Mouse (Mus musculus) lung, embryonic 15.5 days (tissue): ENCODE measurements around the gene Haus5. TPM values are rescaled to one million over a fixed set of nuclear protein-coding genes. Genes with fewer than 3 reads are reported as not detected.

Source experiments
- ATAC-seq: fragments of 200-750 bp; cut with Nextera tagmentation; 2 replicates; pipeline ENCODE4 v1.8.0; 2017; ENCODE audit warnings: moderate number of reproducible peaks, borderline replicate concordance; ENCODE audit not compliant: low FRiP score, low TSS enrichment; ENCODE audit errors: extremely low read depth
- H3K27ac ChIP-seq: fragments of 300-500 bp; sonication (generic); 2 replicates; pipeline ENCODE4 v1.5.1; 2015; ENCODE audit warnings: moderate library complexity, mild to moderate bottlenecking, inconsistent platforms
- H3K27me3 ChIP-seq: fragments of 300-500 bp; sonication (generic); 2 replicates; pipeline ENCODE4 v1.6.1; 2015; ENCODE audit warnings: inconsistent platforms
- H3K36me3 ChIP-seq: fragments of 300-500 bp; sonication (generic); 2 replicates; pipeline ENCODE4 v1.6.1; 2015; ENCODE audit warnings: inconsistent platforms
- H3K4me1 ChIP-seq: fragments of 300-500 bp; sonication (generic); 2 replicates; pipeline ENCODE4 v1.6.1; 2015; ENCODE audit warnings: inconsistent platforms
- H3K4me2 ChIP-seq: fragments of 300-500 bp; sonication (generic); 2 replicates; pipeline ENCODE4 v1.6.1; 2015; ENCODE audit warnings: inconsistent platforms, mild to moderate bottlenecking, moderate library complexity
- H3K4me3 ChIP-seq: fragments of 300-500 bp; sonication (generic); 2 replicates; pipeline ENCODE4 v1.5.1; 2015; ENCODE audit warnings: mild to moderate bottlenecking, inconsistent platforms
- H3K9ac ChIP-seq: fragments of 300-500 bp; sonication (generic); 2 replicates; pipeline ENCODE4 v1.6.1; 2015; ENCODE audit warnings: inconsistent platforms
- H3K9me3 ChIP-seq: fragments of 300-500 bp; sonication (generic); 2 replicates; pipeline ENCODE4 v1.6.1; 2016; ENCODE audit warnings: inconsistent platforms
- WGBS: fragments of 180-500 bp; shearing (Covaris S2); methylation state at CpG from one replicate; pipeline ENCODE4 v1.1.7; 2015; 5-methylcytosine and 5-hydroxymethylcytosine counted together
- polyA plus RNA-seq: library from polyadenylated mRNA; unstranded; fragments of >200 nt; fragmentation: Nextera tagmentation; extraction: Ambion mirVana; gene quantifications from 2 replicates; pipeline ENCODE4 v1.2.1, GENCODE M21; 2015

The Haus5 gene
- polyA plus RNA-seq, 1 experiment from 2014 or later, result 62.6 TPM

GRCm38 (mm10) chr7:30619202-30619601, 45.6 kb downstream of the Haus5 start:
- 86% methylated on average over 3 of the region's 3 CpGs for WGBS
- ATAC-seq, result no peak
- Histone ChIP-seq H3K4me1 (no peaks in the 10 kb centered on the region), H3K4me3 (no peak overlapping the region), H3K27ac (no peak overlapping the region), H3K27me3 (no peaks in the 10 kb centered on the region), H3K36me3 (peaks cover 72% of the 10 kb centered on the region), H3K4me2 (no peak overlapping the region), H3K9ac (no peak overlapping the region), H3K9me3 (no peaks in the 10 kb centered on the region)

DNA sequence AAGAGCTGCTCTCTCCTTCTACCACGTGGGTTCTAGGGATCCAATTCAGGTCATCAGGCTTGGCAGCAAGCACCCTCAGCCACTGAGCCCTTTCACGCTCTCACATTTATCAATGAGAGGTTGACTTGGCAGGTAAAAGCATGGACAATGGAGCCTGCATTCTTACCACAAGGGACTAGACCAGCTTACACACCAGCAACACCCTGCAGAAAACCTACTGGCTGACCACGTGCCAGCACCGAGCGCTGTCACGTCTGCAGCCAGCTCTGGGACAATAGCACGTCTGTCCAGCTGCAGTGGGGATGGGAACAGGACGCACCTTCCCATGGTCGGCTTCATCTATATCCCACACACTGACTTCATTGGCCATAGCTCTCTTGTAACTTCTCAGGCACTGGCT, 46.1 kb downstream of the Haus5 start:
- no peaks in the 10 kb centered on the region for H3K4me1 ChIP-seq
- H3K4me2 ChIP-seq, result no peak overlapping the region
- H3K9ac ChIP-seq, result no peak overlapping the region
- H3K27ac ChIP-seq, result no peak overlapping the region
- H3K9me3 ChIP-seq, result no peaks in the 10 kb centered on the region
- H3K27me3 ChIP-seq, result no peaks in the 10 kb centered on the region
- no peak overlapping the region for H3K4me3 ChIP-seq
- peaks cover 67% of the 10 kb centered on the region for H3K36me3 ChIP-seq
- ATAC-seq, result no peak
- 92% methylated on average over 9 of the region's 9 CpGs for WGBS

DNA sequence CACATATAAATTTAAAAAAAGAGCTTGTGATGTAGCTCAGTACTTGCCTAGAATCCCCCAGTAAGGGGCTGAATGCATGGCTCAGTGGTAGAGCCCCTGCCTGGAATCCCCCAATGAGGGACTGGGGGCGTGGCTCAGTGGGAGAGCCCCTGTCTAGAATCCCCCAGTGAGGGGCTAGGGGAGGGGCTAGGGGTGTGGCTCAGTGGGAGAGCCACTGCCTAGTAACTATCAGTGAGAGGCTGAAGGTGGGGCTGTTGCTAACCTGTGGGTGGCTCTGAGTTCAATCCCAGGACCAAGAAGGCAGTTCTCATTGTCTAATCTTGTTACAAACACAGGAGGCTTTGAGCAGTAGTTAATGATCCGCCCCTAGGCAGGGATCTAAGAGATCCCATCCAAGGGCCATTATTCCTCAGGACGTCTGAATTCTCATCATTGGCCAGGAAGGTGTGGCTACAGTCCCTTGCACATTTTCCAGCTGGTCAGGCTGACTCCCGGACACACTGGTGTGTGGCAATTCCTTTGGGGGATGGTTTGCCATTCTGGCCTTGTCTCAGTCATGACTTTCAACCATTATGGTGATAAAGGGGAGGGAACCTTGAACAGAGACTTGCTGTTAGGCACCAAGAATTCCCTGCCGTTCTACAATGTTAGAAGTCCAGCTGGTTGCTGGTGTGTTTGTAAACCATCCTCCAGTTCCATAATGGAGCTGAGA, 49.6 kb downstream of the Haus5 start:
- H3K4me2 ChIP-seq, result no peak overlapping the region
- no peak for ATAC-seq
- no peaks in the 10 kb centered on the region for H3K4me1 ChIP-seq
- H3K36me3 ChIP-seq, result peaks cover 40% of the 10 kb centered on the region
- no peaks in the 10 kb centered on the region for H3K27me3 ChIP-seq
- H3K9ac ChIP-seq, result no peak overlapping the region
- no peaks in the 10 kb centered on the region for H3K9me3 ChIP-seq
- WGBS, result 52% methylated on average over 5 of the region's 5 CpGs
- no peak overlapping the region for H3K4me3 ChIP-seq
- H3K27ac ChIP-seq, result no peak overlapping the region

DNA sequence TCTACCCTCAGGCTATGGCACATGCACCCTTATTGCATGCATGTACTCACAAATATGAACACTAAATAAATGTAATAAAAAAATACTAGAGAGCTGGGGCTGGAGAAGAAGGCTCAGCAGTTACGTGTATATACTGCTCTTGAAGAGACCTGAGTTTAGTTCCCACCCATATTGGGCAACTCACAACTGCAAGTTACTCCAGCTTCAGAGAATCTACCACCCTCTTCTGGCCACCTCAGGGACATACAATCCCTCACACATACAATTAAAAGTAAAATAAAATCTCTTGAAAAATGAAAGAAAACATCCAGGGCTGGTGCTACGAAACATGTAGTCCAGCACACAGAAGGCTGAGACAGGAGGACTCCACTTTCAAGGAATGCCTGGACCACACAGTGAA, 50.3 kb downstream of the Haus5 start:
- H3K9ac ChIP-seq, result no peak overlapping the region
- 73% methylated on average over 2 of the region's 2 CpGs for WGBS
- no peaks in the 10 kb centered on the region for H3K27me3 ChIP-seq
- H3K4me1 ChIP-seq, result no peaks in the 10 kb centered on the region
- no peaks in the 10 kb centered on the region for H3K9me3 ChIP-seq
- H3K36me3 ChIP-seq, result peaks cover 36% of the 10 kb centered on the region
- no peak overlapping the region for H3K27ac ChIP-seq
- no peak overlapping the region for H3K4me2 ChIP-seq
- no peak for ATAC-seq
- H3K4me3 ChIP-seq, result no peak overlapping the region

DNA sequence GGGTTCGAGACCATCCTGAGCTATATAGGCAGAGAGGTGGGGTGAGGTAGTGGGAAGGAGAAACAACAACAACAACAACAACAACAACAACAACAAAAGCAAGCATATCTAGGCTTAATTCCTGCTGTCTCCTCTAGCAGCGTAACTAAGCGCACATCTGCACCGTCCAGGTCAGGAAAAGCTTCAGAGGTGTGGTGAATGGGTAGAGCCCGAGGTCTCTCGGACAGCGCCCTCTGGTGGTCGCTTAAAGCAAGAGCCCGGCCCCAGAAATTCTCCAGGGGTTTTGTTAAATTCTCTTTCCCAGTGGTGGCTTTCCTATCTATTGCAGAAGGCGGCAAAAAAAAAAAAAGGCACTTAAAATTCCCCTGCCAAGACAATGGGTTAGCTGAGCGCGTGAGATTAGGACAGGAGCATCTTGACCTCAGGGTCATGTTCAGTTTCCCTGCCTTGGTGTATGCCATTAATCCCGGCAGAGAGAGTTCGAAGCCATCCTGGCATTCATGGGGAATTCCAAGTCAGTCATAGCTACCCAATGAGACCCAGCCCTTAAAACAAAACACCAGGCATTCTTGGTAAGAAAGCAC, 51.2 kb downstream of the Haus5 start:
- Histone ChIP-seq H3K27ac (no peak overlapping the region), H3K9me3 (no peaks in the 10 kb centered on the region), H3K36me3 (peaks cover 28% of the 10 kb centered on the region), H3K4me3 (no peak overlapping the region), H3K4me1 (peaks cover under 1% of the 10 kb centered on the region), H3K9ac (no peak overlapping the region), H3K4me2 (no peak overlapping the region), H3K27me3 (no peaks in the 10 kb centered on the region)
- WGBS, result 22% methylated on average over 14 of the region's 14 CpGs
- ATAC-seq, result 0 out of 2 replicates have a peak, but pooled peaks have one; percentile 35

GRCm38 (mm10) chr7:30612654-30613402, 52.0 kb downstream of the Haus5 start, which contains the start of gene Upk1a:
Gene Upk1a (minus strand): TSS chr7:30612847.
- 60% methylated on average over 8 of the region's 8 CpGs for WGBS
- Histone ChIP-seq H3K9me3 (no peaks in the 10 kb centered on the region), H3K4me3 (no peak within 1 kb of the TSS), H3K9ac (no peak within 1 kb of the TSS), H3K27me3 (no peaks in the 10 kb centered on the region), H3K27ac (no peak within 1 kb of the TSS), H3K4me2 (no peak within 1 kb of the TSS), H3K4me1 (peaks cover 8% of the 10 kb centered on the region), H3K36me3 (peaks cover 20% of the 10 kb centered on the region)
- no peak for ATAC-seq

- peaks cover 8% of the 10 kb centered on the region for H3K4me1 ChIP-seq
- ATAC-seq, result no peak
- no peak overlapping the region for H3K4me2 ChIP-seq
- H3K4me3 ChIP-seq, result no peak overlapping the region
- no peaks in the 10 kb centered on the region for H3K27me3 ChIP-seq
- no peak overlapping the region for H3K9ac ChIP-seq
- no peak overlapping the region for H3K27ac ChIP-seq
- 41% methylated on average over 7 of the region's 7 CpGs for WGBS
- H3K36me3 ChIP-seq, result no peaks in the 10 kb centered on the region
- H3K9me3 ChIP-seq, result no peaks in the 10 kb centered on the region
Observed at GRCm38 (mm10) chr7:30610043-30610442, 54.8 kb downstream of the Haus5 start.

DNA sequence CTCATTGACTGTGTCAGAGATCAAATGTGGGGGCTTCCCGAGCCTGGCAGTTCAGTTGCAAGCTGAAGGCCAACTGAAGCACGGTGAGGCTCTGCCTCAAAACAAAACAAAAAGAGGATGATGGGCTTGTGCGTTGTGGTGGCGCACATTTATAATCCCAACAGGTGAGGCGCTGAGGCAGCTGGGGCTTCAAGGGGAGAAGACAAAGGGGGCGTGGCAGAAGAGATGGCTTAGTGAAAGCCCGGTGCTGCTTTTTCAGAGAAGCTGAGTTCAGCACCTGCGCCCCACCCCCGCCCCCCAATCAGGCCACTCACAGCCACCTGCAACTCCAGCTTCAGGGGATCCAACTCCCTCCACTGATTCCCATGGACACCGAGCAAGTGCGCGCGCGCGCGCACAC, 56.3 kb downstream of the Haus5 start:
- no peak overlapping the region for H3K4me3 ChIP-seq
- WGBS, result 46% methylated on average over 16 of the region's 16 CpGs
- no peaks in the 10 kb centered on the region for H3K27me3 ChIP-seq
- H3K9me3 ChIP-seq, result no peaks in the 10 kb centered on the region
- no peak overlapping the region for H3K27ac ChIP-seq
- H3K36me3 ChIP-seq, result no peaks in the 10 kb centered on the region
- H3K9ac ChIP-seq, result no peak overlapping the region
- H3K4me1 ChIP-seq, result peaks cover 9% of the 10 kb centered on the region
- ATAC-seq, result no peak
- H3K4me2 ChIP-seq, result no peak overlapping the region

DNA sequence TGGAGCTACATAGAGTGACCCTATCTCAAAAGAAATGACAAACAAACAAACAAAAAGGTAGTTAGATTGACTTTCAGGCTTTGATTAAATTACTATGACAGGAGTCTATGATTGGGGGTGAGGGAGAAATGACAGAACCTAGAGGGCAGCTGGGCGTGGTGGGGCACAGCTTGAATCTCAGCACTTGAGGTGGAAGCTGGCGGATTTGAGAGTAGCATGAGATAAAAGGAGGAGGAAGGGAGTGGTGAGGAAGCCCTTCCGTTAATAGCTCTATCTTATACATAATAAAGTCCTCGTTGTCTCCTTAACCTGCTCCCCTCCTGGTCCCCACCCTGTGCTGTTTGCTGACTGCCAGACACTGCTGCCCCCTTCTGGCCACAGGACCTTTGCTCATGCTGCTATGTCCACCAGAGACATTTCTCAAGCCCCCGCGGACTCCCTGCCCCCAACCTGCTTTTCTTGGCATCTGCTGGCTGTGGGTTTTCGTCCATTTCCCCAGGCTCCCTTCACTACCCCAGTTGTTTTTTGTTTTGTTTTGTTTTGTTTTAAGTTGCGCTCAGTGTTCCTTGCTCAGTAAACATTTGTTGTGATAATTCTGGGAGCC, 57.0 kb downstream of the Haus5 start:
- WGBS, result 19% methylated on average over 8 of the region's 8 CpGs
- no peak overlapping the region for H3K4me2 ChIP-seq
- no peak overlapping the region for H3K27ac ChIP-seq
- peak; percentile 55; the same call in 1 of the 2 replicates for ATAC-seq
- no peaks in the 10 kb centered on the region for H3K9me3 ChIP-seq
- peaks cover 15% of the 10 kb centered on the region for H3K4me1 ChIP-seq
- no peak overlapping the region for H3K4me3 ChIP-seq
- no peaks in the 10 kb centered on the region for H3K36me3 ChIP-seq
- H3K27me3 ChIP-seq, result no peaks in the 10 kb centered on the region
- H3K9ac ChIP-seq, result no peak overlapping the region

DNA sequence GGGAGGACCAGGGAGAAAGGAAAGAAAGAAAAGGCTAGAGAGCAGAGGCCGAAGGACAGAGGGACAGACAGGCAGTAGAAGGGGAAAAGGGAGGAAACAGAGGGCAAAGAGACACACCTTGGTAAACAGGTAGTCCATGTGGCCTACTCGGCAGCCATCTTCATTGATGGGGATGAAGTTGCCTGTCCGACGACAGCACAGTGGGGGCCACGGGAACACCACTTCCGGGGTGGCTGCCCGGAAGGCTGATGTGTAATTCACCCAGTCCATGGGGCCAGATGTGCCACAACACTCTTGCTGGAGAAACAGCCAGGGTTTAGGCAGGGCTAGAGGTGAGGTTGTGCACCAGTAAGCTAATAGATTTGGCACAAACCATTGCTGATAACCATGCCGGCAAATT, 59.9 kb downstream of the Haus5 start:
- Histone ChIP-seq H3K4me2 (no peak overlapping the region), H3K4me1 (peaks cover 15% of the 10 kb centered on the region), H3K36me3 (no peaks in the 10 kb centered on the region), H3K27ac (no peak overlapping the region), H3K9me3 (no peaks in the 10 kb centered on the region), H3K9ac (no peak overlapping the region), H3K4me3 (no peak overlapping the region), H3K27me3 (no peaks in the 10 kb centered on the region)
- ATAC-seq, result no peak
- 82% methylated on average over 8 of the region's 8 CpGs for WGBS

DNA sequence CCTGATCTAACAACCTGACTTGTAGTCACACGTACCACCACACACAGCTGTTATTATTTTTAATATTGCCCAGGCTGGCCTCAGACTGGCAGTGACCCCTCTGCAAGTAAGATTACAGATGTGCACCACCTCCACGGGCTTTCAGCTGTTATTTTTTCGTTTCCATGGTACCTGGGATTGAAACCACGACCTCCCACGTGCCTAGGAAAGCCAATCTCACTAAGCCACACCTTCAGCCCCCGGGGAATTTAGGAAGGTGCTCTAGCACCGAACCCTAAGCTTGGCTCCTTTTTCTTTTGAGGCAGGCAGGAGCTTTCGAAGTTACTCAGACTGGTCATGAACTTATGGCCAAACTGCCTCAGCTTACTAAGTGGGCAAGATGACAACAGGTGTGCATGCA, 60.4 kb downstream of the Haus5 start:
- Histone ChIP-seq H3K27ac (peak overlapping the region; percentile 95; the same call in 1 of the 2 replicates), H3K36me3 (no peaks in the 10 kb centered on the region), H3K4me1 (peaks cover 15% of the 10 kb centered on the region), H3K4me2 (no peak overlapping the region), H3K27me3 (no peaks in the 10 kb centered on the region), H3K9me3 (no peaks in the 10 kb centered on the region), H3K9ac (no peak overlapping the region), H3K4me3 (no peak overlapping the region)
- ATAC-seq, result no peak
- 46% methylated on average over 8 of the region's 8 CpGs for WGBS
